Mouse (Mus musculus) midbrain, postnatal 0 days (tissue): ENCODE measurements around the gene Rpl7a. TPM values are rescaled to one million over a fixed set of nuclear protein-coding genes. Genes with fewer than 3 reads are reported as not detected.

Experiments used
- ATAC-seq: fragments of 200-750 bp; cut with Nextera tagmentation; 2 replicates; pipeline ENCODE4 v1.8.0; 2017; ENCODE audit warnings: moderate number of reproducible peaks, mild to moderate bottlenecking, moderate TSS enrichment, moderate library complexity; ENCODE audit not compliant: low FRiP score
- DNase-seq: peaks from one replicate; pipeline ENCODE4 v3.0.0-alpha.2; 2015; ENCODE audit warnings: low spot score
- H3K27ac ChIP-seq: fragments of 300-500 bp; sonication (generic); 2 replicates; pipeline ENCODE4 v1.5.1; 2014; ENCODE audit warnings: low read depth, mild to moderate bottlenecking, low read length, mixed read lengths
- H3K27me3 ChIP-seq: fragments of 300-500 bp; sonication (generic); 2 replicates; pipeline ENCODE4 v1.6.1; 2014; ENCODE audit warnings: low read length, control low read depth, mixed read lengths; ENCODE audit not compliant: insufficient read depth
- H3K36me3 ChIP-seq: fragments of 300-500 bp; sonication (generic); 2 replicates; pipeline ENCODE4 v1.6.1; 2014; ENCODE audit warnings: low read length, control low read depth, mixed read lengths; ENCODE audit not compliant: insufficient read depth
- H3K4me1 ChIP-seq: fragments of 300-500 bp; sonication (generic); 2 replicates; pipeline ENCODE4 v1.6.1; 2014; ENCODE audit warnings: mild to moderate bottlenecking, control low read depth, antibody characterized with exemption, low read length, mixed read lengths; ENCODE audit not compliant: insufficient read depth
- H3K4me2 ChIP-seq: fragments of 300-500 bp; sonication (generic); 2 replicates; pipeline ENCODE4 v1.6.1; 2014; ENCODE audit warnings: low read depth, mild to moderate bottlenecking, low read length, mixed read lengths; ENCODE audit not compliant: poor library complexity, severe bottlenecking
- H3K4me3 ChIP-seq: fragments of 300-500 bp; sonication (generic); 2 replicates; pipeline ENCODE4 v1.5.1; 2014; ENCODE audit warnings: low read depth, mild to moderate bottlenecking, low read length, moderate library complexity
- H3K9ac ChIP-seq: fragments of 300-500 bp; sonication (generic); replicated peaks from 2 replicates; pipeline ENCODE4 v1.6.1; 2014; ENCODE audit warnings: mild to moderate bottlenecking, low read length, moderate library complexity, mixed read lengths; ENCODE audit not compliant: poor library complexity, severe bottlenecking
- H3K9me3 ChIP-seq: fragments of 300-500 bp; sonication (generic); 2 replicates; pipeline ENCODE4 v1.6.1; 2016; ENCODE audit warnings: low read length, control low read depth
- CTCF ChIP-seq: IDR thresholded peaks from 2 replicates; pipeline ENCODE4 v1.5.1; 2016; ENCODE audit warnings: antibody characterized with exemption, mild to moderate bottlenecking
- WGBS: fragments of 180-500 bp; shearing (Covaris S2); extraction: QIAGEN DNeasy Blood & Tissue Kit; methylation state at CpG from one replicate; pipeline ENCODE4 v1.1.7; 2014; 5-methylcytosine and 5-hydroxymethylcytosine counted together
- polyA plus RNA-seq: library from polyadenylated mRNA; unstranded; fragments of >200 nt; fragmentation: Nextera tagmentation; extraction: Ambion mirVana; gene quantifications from 2 replicates; pipeline ENCODE4 v1.2.1, GENCODE M21; 2015
- total RNA-seq: library from RNA; depleted of rRNA; stranded (reverse); fragments of >200 nt; gene quantifications from 2 replicates; pipeline ENCODE4 v1.2.3, GENCODE M21; 2014

Rpl7a gene
- total and polyA plus RNA-seq, 2 experiments from 2014 or later, result 433 to 1,034 TPM

GRCm38 (mm10) chr2:26920190-26920855 is 9.8 kb downstream of the Rpl7a start:
- no peak overlapping the region for H3K4me3 ChIP-seq
- 87% methylated on average over 6 of the region's 6 CpGs for WGBS
- H3K9ac ChIP-seq, result no peak overlapping the region
- ATAC-seq, result no peak
- H3K4me1 ChIP-seq, result peaks cover 17% of the 10 kb centered on the region
- H3K4me2 ChIP-seq, result no peak overlapping the region
- H3K27ac ChIP-seq, result no peak overlapping the region
- no peaks in the 10 kb centered on the region for H3K27me3 ChIP-seq
- TF ChIP-seq CTCF, result no peak
- peaks cover 64% of the 10 kb centered on the region for H3K36me3 ChIP-seq
- DNase-seq, result no peak
- H3K9me3 ChIP-seq, result no peaks in the 10 kb centered on the region

- Histone ChIP-seq H3K9me3 (no peaks in the 10 kb centered on the region), H3K4me2 (no peak overlapping the region), H3K27ac (no peak overlapping the region), H3K4me1 (peaks cover 11% of the 10 kb centered on the region), H3K9ac (no peak overlapping the region), H3K27me3 (no peaks in the 10 kb centered on the region), H3K4me3 (no peak overlapping the region), H3K36me3 (peaks cover 76% of the 10 kb centered on the region)
- no peak for ATAC-seq
- 82% methylated on average over 9 of the region's 9 CpGs for WGBS
- DNase-seq, result no peak
- TF ChIP-seq CTCF, result no peak
Observed at GRCm38 (mm10) chr2:26921784-26922183, 11.2 kb downstream of the Rpl7a start.

- Histone ChIP-seq H3K9me3 (no peaks in the 10 kb centered on the region), H3K27ac (no peak overlapping the region), H3K4me1 (peaks cover 7% of the 10 kb centered on the region; the same call in 1 of the 2 replicates), H3K27me3 (no peaks in the 10 kb centered on the region), H3K4me2 (no peak overlapping the region), H3K36me3 (peaks cover 43% of the 10 kb centered on the region), H3K4me3 (no peak overlapping the region), H3K9ac (no peak overlapping the region)
- DNase-seq (no peak), ATAC-seq (no peak)
- 92% methylated on average over 6 of the region's 6 CpGs for WGBS
- no peak for TF ChIP-seq CTCF
Observed at GRCm38 (mm10) chr2:26927745-26928476, 17.3 kb downstream of the Rpl7a start.

GRCm38 (mm10) chr2:26930390-26930789 is 19.8 kb downstream of the Rpl7a start:
- Histone ChIP-seq H3K9me3 (no peaks in the 10 kb centered on the region), H3K4me1 (peaks cover 7% of the 10 kb centered on the region; the same call in 1 of the 2 replicates), H3K9ac (no peak overlapping the region), H3K4me2 (no peak overlapping the region), H3K27ac (no peak overlapping the region), H3K36me3 (peaks cover 22% of the 10 kb centered on the region), H3K27me3 (no peaks in the 10 kb centered on the region), H3K4me3 (no peak overlapping the region)
- peak; percentile 58 for DNase-seq
- TF ChIP-seq CTCF, result peak; percentile 74
- no peak for ATAC-seq
- WGBS, result 43% methylated on average over 1 of the region's 1 CpGs

- H3K4me3 ChIP-seq, result peak overlapping the region; percentile 93
- no peaks in the 10 kb centered on the region for H3K9me3 ChIP-seq
- no peak for DNase-seq
- H3K27me3 ChIP-seq, result no peaks in the 10 kb centered on the region
- H3K36me3 ChIP-seq, result peaks cover 8% of the 10 kb centered on the region
- no peak for TF ChIP-seq CTCF
- ATAC-seq, result peak; percentile 4; the same call in 1 of the 2 replicates
- peak overlapping the region; percentile 78 for H3K27ac ChIP-seq
- H3K4me1 ChIP-seq, result peaks cover 7% of the 10 kb centered on the region; the same call in 1 of the 2 replicates
- peak overlapping the region; percentile 96 for H3K9ac ChIP-seq
- peak overlapping the region; percentile 91 for H3K4me2 ChIP-seq
- 5% methylated on average over 29 of the region's 49 CpGs for WGBS
Observed at GRCm38 (mm10) chr2:26932473-26933303, 22.1 kb downstream of the Rpl7a start.
